Mouse (Mus musculus) small intestine, adult 2 months (tissue): ENCODE data around the gene Lysmd4.

Experiments used
- CTCF ChIP-seq: fragments of 200-500 bp; IDR thresholded peaks from 2 replicates; pipeline ENCODE4 v1.5.1; 2012; ENCODE audit warnings: low read depth, mild to moderate bottlenecking, control low read depth, inconsistent platforms, low read length, moderate library complexity, mixed read lengths; ENCODE audit not compliant: insufficient replicate concordance, insufficient read length; ENCODE audit errors: extremely low read depth
- POLR2A ChIP-seq: fragments of 200-500 bp; IDR thresholded peaks from 2 replicates; pipeline ENCODE4 v1.6.1; 2012; ENCODE audit warnings: low read depth, mild to moderate bottlenecking, control low read depth, inconsistent platforms, low read length, moderate library complexity

- no peak for TF ChIP-seq CTCF
- TF ChIP-seq POLR2A, result no peak
Measured at GRCm38 (mm10) chr7:67227538-67227937, 5.2 kb downstream of the Lysmd4 start.
